Mouse (Mus musculus) intestine, embryonic 15.5 days (tissue): ENCODE results near the gene Ints6l. TPM values are rescaled to one million over a fixed set of nuclear protein-coding genes. Genes with fewer than 3 reads are reported as not detected.

Experiments used
- ATAC-seq: fragments of 200-750 bp; cut with Nextera tagmentation; 2 replicates; pipeline ENCODE4 v1.8.0; 2017; ENCODE audit warnings: moderate TSS enrichment, moderate library complexity
- H3K27ac ChIP-seq: fragments of 300-500 bp; sonication (generic); 2 replicates; pipeline ENCODE4 v1.5.1; 2015; ENCODE audit warnings: mild to moderate bottlenecking, inconsistent platforms
- H3K27me3 ChIP-seq: fragments of 300-500 bp; sonication (generic); replicated peaks from 2 replicates; pipeline ENCODE4 v1.6.1; 2015; ENCODE audit warnings: inconsistent platforms
- H3K36me3 ChIP-seq: fragments of 300-500 bp; sonication (generic); 2 replicates; pipeline ENCODE4 v1.6.1; 2015; ENCODE audit warnings: inconsistent platforms
- H3K4me1 ChIP-seq: fragments of 300-500 bp; sonication (generic); replicated peaks from 2 replicates; pipeline ENCODE4 v1.6.1; 2015; ENCODE audit warnings: inconsistent platforms
- H3K4me2 ChIP-seq: fragments of 300-500 bp; sonication (generic); replicated peaks from 2 replicates; pipeline ENCODE4 v1.6.1; 2015; ENCODE audit warnings: mild to moderate bottlenecking, inconsistent platforms
- H3K4me3 ChIP-seq: fragments of 300-500 bp; sonication (generic); replicated peaks from 2 replicates; pipeline ENCODE4 v1.5.1; 2015; ENCODE audit warnings: inconsistent platforms
- H3K9ac ChIP-seq: fragments of 300-500 bp; sonication (generic); 2 replicates; pipeline ENCODE4 v1.6.1; 2015; ENCODE audit warnings: inconsistent platforms
- H3K9me3 ChIP-seq: fragments of 300-500 bp; sonication (generic); 2 replicates; pipeline ENCODE4 v1.6.1; 2016; ENCODE audit warnings: inconsistent platforms
- WGBS: fragments of 180-500 bp; shearing (Covaris S2); methylation state at CpG from one replicate; pipeline ENCODE4 v1.1.7; 2015; 5-methylcytosine and 5-hydroxymethylcytosine counted together
- polyA plus RNA-seq: library from polyadenylated mRNA; unstranded; fragments of >200 nt; fragmentation: Nextera tagmentation; extraction: Ambion mirVana; gene quantifications from 2 replicates; pipeline ENCODE4 v1.2.1, GENCODE M21; 2015

Gene Ints6l
- polyA plus RNA-seq, 1 experiment from 2014 or later, result 20.9 TPM

DNA sequence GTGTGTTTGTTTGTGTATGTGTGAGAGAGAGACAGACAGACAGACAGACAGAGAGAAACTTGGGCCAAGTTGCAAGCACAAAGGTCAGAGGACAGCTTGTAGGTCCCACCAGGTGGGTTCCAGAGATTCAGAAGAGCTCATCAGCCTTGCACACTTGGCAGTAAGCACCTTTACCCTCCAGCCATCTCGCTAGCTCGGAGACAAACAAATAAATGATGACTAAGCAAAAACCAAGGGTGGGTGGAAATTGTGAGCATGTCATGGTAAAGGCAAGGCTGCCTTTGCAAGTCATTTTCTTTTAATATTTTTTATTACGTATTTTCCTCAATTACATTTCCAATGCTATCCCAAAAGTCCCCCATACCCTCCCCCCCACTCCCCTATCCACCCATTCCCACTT lies 98.9 kb downstream of the Ints6l start:
- no peaks in the 10 kb centered on the region for H3K27me3 ChIP-seq
- no peaks in the 10 kb centered on the region for H3K9me3 ChIP-seq
- no peaks in the 10 kb centered on the region for H3K4me1 ChIP-seq
- WGBS, result 75% methylated on average over 3 of the region's 3 CpGs
- no peak overlapping the region for H3K4me2 ChIP-seq
- H3K27ac ChIP-seq, result no peak overlapping the region
- H3K36me3 ChIP-seq, result no peaks in the 10 kb centered on the region
- H3K9ac ChIP-seq, result no peak overlapping the region
- ATAC-seq, result no peak
- no peak overlapping the region for H3K4me3 ChIP-seq

Other genes with a start within 250 kb of the Ints6l start
- gene Gm773, start 242.0 kb upstream of the Ints6l start, polyA plus RNA-seq, result not detected in 2 replicates
- gene Zfp449, start 108.5 kb upstream of the Ints6l start, polyA plus RNA-seq, result 5.7 and 6.1 TPM in 2 replicates
- 5.9 and 6.7 TPM in 2 replicates for gene Smim10l2a, start 80.3 kb upstream of the Ints6l start, polyA plus RNA-seq
- 3.1 and 3.2 TPM in 2 replicates for gene Gm2174, start 6.9 kb upstream of the Ints6l start, polyA plus RNA-seq
- not detected in 2 replicates for gene Gm10477, start 69.9 kb downstream of the Ints6l start, polyA plus RNA-seq
- gene Gm648, start 94.7 kb downstream of the Ints6l start, polyA plus RNA-seq, result 0.14 TPM in 1 of 2 replicates, not detected in the other
- 21.4 and 24.3 TPM in 2 replicates for gene Mmgt1, start 143.2 kb downstream of the Ints6l start, polyA plus RNA-seq
- gene Slc9a6, start 154.9 kb downstream of the Ints6l start, polyA plus RNA-seq, result 9.4 and 11.3 TPM in 2 replicates